Mouse (Mus musculus) embryo, embryonic 11.5 days (tissue): ENCODE measurements around the gene Ugt1a7c.

ENCODE experiments used
- DNase-seq: peaks from one replicate; pipeline ENCODE4 v3.0.0-alpha.2; 2012; ENCODE audit warnings: low read depth, low spot score

Ugt1a7c gene

DNA sequence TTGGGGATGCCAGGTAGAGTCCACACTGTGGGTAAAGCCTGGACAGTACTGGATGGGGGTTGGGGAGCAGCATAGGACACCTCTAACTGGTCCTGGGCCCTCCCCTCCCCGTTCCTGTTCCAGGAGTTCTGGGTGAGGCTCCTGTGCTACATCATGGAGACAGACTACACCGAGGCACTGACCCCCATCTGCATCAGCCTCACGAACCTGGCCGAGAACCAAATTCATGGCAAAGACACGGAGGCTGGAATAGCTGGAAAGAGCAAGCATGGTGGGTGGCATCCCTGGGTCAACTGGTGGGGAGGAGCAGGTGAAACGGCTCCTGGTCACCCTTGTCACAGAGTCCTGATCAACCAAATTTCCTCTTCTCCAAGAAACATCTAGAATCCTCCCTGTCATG is 143.9 kb downstream of the Ugt1a7c start:
- DNase-seq, result no peak

DNA sequence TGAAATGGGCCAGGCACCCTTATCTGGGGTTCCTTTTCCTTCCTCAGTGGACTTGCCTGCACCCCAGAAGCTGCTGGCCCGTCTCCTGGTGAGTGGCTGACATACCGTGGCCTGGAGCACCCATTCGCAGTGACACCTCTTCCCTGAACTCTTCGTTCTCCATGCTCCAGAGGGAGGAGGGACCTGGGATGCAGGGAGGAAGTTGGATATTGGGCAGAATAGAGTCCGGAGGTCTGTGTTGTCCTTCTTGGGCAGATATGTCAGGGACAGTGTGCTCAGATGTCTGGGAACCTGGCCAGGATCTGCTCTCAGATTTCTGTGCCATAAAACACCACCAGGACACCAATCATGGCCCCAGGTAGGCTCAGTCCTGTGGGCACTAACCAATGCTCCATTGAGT is 145.2 kb downstream of the Ugt1a7c start:
- no peak for DNase-seq

DNA sequence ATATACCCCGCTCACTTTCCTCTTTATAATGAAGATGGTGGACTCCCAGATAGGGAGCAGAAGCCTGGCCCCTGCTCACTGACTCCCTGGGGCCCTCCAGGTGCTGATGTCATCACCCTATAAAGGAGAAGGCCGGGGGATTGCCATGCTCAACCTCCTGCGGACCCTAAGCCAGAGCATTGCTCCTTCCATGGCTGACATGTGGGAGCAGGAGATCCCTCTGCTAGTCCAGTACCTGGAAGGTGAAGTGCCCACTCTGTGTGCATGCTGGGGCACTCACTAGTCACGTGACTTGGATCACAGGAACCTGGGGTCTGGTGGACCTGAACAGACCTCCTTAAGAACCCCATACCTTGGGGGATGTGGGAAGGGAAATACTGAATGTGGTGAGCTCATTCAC is 145.7 kb downstream of the Ugt1a7c start:
- DNase-seq, result no peak

DNA sequence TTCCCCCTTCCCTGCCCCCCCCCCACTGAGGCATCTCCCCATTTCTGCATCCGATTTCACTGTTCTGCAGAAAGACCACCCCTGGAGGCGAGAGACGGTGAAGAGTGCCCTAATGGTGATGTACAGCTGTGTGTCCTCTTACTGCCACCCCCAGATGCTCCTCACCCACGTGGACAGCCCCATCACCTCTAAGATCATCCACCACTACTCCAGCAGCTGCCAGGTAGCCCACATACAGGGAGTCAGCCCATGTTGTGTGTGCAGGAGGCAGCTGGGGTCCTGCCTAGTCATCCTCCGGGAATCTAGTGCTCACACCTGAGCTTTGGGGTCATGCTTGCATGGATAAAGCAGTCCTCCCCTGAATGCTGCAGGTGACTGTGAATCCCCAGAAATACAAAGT is 149.0 kb downstream of the Ugt1a7c start:
- DNase-seq, result no peak

DNA sequence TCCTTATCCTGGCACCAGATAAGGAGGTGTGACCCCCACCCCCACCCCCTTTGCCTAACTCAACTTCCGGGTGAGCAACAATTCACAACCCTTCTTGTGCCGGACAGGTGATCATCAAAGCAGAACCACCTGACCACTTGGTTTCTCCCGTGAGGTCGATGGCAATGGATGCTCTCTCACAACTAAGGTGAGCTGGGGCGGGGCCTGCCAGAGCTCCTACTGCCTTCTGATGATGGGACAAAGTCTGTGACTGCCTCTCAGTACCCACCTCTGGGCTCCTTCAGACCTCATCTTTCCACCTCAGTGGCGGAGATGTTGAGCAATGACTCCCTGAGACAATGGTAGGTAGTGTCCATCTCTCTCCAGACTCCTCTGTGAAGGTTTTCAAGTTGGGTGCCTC is 151.0 kb downstream of the Ugt1a7c start:
- no peak for DNase-seq

DNA sequence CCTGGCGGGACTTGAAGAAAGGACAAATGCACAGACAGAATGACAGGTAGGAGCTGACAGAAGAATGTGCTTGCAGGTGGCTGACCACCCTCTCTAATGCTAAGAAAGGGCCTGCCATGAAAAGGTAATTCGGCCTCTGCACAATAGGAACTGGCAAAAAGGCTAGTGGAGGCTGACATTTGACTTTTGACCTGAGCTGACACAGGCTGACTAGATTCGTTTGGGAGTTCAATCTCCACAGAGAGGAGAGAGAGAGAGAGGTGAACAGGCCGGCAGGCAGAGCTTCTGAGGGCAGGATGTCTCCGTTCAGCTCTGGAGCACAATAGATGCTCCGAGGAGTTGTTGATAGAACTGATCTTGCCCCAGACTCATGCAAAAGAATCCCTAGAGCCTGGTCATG is 151.5 kb downstream of the Ugt1a7c start:
- no peak for DNase-seq

DNA sequence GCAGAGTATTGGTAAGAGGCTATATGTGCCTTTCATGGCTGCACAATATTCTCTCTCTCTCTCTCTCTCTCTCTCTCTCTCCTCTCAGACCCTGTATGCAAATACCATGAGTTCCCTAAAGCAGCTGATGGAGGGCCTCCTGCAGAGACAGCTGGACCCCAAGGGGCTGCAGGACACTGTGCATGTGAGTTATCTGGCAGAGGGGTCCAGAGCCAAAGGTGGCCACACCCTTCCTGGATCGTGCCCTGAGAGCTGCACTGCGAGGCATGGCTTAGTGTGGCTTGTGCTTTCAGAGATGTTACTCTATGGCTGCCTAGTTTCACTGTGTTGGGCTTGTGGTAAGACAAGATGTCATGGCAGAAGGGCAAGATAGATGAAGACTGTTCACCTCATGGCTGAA is 152.8 kb downstream of the Ugt1a7c start:
- no peak for DNase-seq

DNA sequence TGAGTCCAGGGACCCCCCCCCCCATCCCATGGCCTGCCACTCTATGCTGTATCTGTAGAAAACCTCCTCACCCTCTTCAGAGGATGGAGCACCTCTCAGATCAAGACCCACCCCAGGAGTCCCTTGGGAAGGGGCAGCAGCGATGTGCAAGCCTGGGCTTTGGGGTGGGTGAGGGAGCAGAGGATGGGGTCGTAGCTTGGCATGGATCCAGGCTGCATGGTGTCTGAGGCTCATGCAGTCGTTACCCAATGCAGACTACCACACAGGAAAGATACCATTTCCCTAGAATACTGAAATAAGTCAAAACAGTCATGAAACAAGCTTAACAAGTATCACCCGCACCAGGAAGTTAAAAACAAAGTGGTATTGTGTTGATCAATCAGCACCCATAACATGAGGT is 153.8 kb downstream of the Ugt1a7c start:
- no peak for DNase-seq

DNA sequence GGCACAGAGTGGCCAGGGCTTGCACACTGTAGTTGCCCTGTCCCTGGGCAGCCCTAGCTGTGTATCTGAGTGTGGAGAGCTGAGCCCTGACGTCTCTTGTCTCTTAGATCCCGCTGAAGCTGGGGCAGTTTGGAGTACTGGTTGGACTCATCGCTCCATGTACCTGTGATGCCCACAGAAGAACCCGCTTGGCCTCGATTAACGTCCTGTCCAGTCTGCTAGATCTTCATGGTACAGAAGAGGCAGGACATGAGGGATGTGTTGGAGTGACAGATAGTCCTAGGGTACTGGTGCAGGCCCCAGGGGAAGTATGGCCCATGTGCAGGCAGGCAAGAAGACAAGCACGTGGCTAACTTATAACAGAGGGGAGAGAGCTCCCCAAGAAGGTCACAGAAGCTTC is 154.7 kb downstream of the Ugt1a7c start:
- DNase-seq, result no peak

DNA sequence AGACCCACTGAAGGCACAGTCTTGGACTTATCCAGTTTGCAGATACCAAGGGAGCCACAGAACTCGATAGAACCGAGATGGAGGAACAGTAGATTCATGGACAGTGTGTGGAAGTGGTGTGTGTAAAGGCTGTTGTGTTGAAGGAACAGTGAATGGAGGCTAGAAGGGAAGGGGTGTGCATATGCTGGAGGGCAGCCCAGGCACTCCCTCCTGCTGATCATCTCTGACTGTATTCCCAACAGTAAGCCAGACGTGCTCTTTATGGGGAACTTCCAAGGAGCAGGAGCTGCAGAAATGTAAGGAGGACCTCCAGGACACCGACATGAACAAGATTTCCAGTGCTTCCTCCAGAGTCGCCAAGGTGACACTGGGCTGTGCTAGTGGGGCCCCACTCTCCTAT is 155.2 kb downstream of the Ugt1a7c start:
- DNase-seq, result no peak

DNA sequence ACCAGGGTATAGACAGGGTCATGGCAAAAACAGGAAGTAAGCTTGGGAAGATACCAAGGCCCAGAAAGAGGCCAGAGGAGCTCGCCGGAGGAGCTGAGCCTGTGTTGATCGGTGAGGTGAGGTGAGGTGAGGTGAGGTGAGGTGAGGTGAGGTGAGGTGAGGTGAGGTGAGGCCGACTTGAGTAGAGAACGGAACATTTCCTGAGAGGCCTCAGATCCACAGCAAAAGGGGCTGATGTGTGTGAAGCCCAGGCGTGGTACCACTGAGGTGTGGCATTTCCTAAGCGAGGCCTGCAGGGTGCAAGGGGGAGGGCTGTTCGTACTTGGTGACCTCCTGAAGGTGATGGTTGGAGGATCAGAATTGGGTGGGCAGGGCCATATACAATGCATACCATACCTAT is 158.2 kb downstream of the Ugt1a7c start:
- no peak for DNase-seq

DNA sequence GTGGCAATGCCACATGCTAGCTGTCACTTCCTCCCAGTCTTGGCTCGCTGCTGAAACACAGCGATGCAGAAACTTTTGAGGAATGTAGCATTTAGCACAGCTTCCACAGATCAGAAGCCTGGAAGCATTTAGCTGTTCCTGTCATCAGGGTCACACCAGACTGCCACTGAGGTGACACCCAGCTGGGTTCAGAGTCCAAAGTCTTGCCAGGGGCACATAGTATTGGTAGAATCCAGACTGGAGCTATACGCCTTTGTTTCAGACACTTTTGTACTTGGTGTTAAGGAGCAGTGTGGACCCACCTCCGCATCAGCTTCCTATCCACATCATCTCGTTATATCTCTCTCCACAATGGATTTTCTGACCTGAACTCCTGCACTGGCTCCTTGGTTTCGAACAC is 158.7 kb downstream of the Ugt1a7c start:
- no peak for DNase-seq

DNA sequence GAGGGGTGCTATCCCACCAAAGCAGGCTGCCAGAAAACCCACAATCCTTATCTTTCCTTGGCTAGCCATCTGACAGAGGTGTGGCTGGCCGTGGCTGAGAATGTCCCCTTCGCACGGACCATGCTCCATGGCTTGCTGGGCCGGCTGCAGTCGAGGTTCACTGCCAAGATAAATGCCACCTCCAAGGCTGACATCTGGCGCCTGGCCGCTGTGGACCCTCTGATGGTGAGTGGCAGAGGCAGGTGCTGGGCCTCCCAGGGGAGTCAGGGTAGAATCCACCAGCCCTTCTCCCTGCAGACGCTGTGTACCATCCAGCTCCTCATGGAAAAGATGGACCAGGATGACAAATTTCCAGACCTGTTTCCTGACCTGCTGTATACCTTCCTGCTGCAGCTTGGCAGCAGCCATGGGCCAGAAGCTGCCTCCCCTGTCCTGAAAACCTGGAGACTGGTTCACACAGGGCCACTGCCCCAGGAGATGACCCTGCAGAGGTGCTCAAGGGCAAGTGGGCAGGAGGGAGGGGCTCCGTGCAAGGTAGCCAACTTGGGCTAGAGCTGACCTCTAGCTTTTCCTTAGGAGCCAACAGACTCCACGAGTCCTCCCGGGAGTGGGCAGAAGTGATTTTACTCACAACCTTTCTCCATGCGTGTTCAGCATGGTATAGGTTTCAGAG is 160.1 kb downstream of the Ugt1a7c start:
- DNase-seq, result no peak

DNA sequence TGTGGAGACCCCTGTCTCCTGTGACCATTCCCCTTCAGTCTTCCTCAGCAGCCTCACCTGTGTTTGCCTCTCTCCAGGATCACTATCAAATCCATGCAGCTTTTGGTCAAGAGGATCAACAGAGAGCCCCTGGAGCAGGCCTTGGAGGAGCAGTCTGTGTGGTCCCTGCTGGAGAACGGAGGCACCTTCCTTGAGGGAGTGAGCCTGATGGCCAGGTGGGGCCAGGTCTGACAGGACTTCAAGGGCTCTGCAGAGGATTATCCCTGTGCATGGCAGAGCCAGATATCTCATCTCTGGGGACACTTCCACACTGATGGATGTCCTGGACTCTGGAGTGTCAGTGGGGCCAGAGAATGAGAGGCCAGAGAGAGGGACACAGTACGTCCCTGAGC is 160.6 kb downstream of the Ugt1a7c start:
- no peak for DNase-seq

DNA sequence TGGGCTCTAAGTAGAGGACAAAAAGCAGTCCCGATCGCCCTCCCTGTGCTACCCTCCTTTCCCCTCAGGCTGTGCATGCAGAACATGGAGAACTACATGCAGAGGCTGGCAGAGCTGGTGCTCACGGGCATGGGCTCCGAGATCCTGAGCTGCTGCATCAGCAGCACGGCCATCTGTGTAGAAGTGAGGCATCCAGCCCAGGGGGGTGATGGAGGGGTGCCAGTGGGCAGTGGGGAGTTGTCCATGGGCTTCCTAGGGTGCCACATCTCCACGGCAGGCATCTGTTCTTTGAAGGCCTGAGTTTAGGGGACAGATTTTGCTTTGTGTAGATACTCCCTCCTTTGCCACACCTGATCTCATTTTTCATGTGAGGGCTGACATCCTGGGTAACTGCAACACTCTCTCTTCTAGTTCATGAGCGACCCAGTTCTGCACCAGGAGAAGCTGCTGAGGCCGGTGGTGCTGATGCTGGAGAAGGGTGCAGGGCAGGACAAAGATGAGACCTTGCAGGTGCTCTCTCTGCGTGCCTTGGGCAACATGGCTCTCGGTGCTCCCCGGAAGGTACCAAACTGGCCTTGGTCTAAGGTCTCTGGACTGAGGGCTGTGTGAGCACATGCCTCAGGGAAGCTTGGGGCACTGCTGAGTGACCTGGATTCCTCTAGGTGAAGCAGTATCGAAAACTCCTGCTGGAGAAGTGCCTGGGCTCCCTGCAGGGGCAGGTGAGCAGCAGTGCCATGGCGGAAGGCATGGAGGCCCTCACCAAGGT is 161.3 kb downstream of the Ugt1a7c start:
- no peak for DNase-seq

DNA sequence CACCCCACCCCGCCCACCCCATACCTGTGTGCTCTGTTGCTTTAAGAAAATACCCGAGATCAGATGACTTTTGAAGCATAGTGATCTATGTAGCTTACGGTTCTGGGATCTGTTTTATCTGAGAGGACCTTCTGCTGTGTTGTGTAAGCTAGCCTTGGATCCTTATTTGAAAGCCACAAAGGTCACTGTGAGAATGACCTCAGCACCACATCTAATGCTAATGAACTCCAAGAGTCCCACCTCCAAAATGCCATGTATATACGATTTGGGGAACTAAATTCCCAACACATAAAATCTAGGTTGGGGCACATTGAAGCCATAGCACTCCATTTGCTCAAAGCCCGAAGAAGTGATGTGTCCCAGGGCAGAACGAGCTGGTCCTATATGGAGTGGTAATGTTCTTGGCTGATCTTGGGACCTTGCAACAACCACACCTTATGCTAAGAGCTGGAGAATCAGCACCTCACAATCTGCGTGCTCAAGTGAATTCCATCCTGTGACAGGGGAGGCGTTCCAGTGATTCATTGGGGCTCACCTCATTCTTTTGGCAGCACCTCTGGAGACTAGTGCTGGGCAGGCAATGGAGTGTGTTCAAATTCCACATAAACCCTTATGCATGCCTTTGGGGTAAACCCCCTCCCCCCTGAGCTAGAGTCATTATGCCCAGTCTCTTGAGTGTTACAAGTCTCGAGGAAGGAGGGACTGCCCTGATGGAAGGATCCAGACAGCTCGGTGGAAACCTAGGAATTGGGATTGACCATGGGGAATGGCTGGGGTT is 162.2 kb downstream of the Ugt1a7c start:
- no peak for DNase-seq

DNA sequence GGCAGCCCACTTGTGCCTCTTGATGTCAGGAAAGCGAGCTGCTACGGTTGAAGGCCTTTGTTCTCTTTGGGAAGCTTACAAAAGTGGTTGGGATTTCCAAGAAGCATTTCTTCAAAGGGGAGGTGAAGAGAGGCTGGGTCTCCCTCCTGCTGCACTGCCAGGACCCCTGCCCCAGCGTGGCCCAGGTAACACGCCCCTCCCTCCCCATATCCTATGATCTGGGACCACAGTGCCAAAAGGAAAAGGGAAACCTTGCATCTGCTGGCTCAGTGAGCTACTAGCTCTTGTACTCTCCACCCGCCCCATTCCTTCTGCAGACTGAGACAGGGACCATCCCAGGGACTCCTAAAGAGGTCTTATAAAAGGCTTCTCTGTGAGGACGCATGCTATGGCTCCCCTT is 162.8 kb downstream of the Ugt1a7c start:
- no peak for DNase-seq

DNA sequence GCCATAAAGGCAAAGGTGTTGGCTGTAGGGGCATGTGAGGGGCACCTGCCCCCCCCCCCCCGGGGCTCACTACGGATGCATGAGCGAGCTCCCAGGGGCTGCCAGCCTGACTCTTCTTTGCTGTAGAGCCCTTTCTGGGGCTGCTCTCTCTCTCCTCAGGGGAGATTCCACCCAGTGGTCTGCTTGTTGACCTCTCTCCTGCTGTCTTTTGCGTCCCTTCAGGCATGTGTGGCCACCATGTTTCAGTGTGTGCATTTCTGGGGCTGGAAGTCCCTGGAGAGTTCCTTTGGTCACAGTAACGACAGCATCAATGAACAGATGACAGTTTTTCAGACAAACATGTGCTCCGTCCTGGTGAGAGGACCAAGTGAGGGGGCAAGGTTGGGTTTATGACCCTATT is 163.5 kb downstream of the Ugt1a7c start:
- no peak for DNase-seq

DNA sequence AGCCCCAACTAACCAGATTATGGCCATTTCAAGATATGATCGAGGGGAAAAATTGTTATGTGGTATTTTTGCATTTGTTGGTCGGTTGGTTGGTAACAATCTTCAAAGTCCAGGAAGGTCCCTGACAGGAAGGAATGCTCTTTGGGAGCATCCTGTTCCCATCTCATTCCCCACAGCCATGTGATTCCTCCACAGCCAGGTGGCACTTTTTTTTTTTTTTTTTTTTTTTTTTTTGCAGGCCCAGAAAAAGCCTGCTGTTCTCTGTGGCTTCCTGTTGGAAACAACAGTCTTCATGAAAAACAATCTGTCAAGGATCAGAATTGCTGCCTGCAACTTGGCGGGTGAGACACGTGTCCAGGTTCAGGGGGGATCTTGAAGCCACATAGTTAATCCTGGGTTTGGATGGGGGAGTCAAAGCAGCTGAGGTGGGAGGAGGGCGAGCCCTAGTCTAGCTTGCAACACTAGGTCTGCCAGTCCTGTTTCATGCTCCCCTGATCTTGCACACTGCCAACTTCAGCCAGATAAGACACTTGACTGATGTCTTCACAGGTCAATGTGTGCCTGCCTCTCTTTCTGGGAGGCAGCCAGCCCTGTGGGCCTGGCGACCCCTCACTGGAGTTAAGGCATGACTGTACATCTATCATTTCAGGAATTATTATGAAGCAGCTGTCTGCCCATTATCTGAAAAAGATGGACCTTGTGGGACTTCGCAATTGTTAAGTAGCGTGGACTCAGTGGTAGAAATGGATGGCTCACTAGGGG is 164.2 kb downstream of the Ugt1a7c start:
- DNase-seq, result no peak

DNA sequence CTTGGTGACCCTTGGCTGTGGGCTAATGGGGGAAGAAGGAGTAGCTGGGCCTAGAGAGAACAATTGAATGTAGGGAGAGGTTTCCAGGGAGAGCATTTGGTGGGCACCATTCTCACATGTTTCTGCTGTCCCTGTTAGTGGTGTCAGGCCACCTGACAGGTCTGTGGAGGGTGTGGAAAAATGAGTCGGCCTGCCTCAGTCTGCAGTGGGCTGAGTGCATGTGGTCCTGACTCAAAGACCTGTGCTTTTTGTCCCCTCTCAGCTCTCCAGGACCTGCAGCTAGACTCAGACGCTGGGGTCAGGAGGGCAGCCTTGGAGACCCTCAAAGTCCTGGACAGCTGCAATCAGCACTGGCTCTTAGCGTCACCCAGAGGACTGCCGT is 164.8 kb downstream of the Ugt1a7c start:
- no peak for DNase-seq

DNA sequence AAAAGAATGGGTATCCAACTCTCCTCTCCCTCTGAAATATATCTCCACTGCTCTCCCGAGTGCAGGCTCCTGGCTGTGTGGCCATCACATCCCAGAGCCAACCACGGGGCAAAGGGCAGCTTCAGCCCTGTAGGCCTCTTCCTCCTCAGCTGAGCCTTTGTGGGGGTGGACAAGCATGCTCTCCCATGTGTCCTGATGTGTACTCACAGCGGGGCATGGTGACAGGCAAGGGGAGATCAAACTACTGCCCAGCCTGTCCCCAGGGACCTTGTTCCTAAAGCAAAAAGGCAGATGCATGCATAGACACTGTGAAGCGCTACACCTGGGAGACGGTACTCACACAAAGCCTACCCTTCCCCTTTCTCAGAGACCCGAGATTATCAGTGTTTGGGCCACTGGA is 165.3 kb downstream of the Ugt1a7c start:
- no peak for DNase-seq
